Mouse (Mus musculus) hindbrain, embryonic 10.5 days (tissue): Measurements from ENCODE around the gene Optn. TPM values are rescaled to one million over a fixed set of nuclear protein-coding genes. Genes with fewer than 3 reads are reported as not detected.
A peak's percentile ranks its signal among the peaks of the same experiment; 100 is the strongest.

ENCODE experiments used
- DNase-seq: peaks from one replicate; pipeline ENCODE4 v3.0.0-alpha.2; 2017; ENCODE audit warnings: low spot score
- H3K27ac ChIP-seq: fragments of 300-500 bp; sonication (generic); 2 replicates; pipeline ENCODE4 v1.5.1; 2016; ENCODE audit warnings: mild to moderate bottlenecking, moderate library complexity
- H3K27me3 ChIP-seq: fragments of 300-500 bp; sonication (generic); 2 replicates; pipeline ENCODE4 v1.6.1; 2016; ENCODE audit warnings: mild to moderate bottlenecking; ENCODE audit not compliant: poor library complexity, insufficient read depth, severe bottlenecking
- H3K36me3 ChIP-seq: fragments of 300-500 bp; sonication (generic); 2 replicates; pipeline ENCODE4 v1.6.1; 2016; ENCODE audit warnings: mild to moderate bottlenecking, moderate library complexity
- H3K4me1 ChIP-seq: fragments of 300-500 bp; sonication (generic); replicated peaks from 2 replicates; pipeline ENCODE4 v1.6.1; 2016; ENCODE audit warnings: mild to moderate bottlenecking
- H3K4me3 ChIP-seq: fragments of 300-500 bp; sonication (generic); 2 replicates; pipeline ENCODE4 v1.5.1; 2016; ENCODE audit warnings: mild to moderate bottlenecking, moderate library complexity
- H3K9me3 ChIP-seq: fragments of 300-500 bp; sonication (generic); 2 replicates; pipeline ENCODE4 v1.6.1; 2016; ENCODE audit warnings: mild to moderate bottlenecking, moderate library complexity
- WGBS: fragments of 180-500 bp; shearing (Covaris S2); methylation state at CpG from one replicate; pipeline ENCODE4 v1.1.7; 2016; 5-methylcytosine and 5-hydroxymethylcytosine counted together
- polyA plus RNA-seq: library from polyadenylated mRNA; unstranded; fragments of >200 nt; fragmentation: Nextera tagmentation; extraction: Ambion mirVana; gene quantifications from 2 replicates; pipeline ENCODE4 v1.2.1, GENCODE M21; 2016

Gene Optn
- polyA plus RNA-seq, 1 experiment from 2014 or later = 5.2 TPM

DNA sequence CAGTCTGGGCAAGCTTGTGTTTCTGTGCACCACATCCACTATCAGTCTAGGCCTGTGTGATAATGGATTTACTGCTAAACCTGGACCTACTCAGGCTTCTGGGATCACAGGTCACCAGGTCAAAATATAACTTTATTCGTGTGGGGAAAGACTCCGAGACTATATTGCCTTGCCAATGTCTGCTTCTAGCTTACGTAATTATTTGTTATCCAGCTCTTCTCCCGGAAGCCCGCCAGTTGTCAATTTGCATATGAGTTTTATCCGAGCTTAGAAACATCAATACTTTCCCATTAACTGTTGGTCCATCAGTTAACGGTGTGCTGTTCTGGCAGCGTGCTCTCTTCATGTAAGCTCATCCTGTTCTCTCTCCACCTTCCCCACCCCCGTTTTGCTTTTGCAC lies 28.6 kb downstream of the Optn start:
- 87% methylated on average over 9 of the region's 9 CpGs for WGBS
- 0 out of 2 replicates have a peak overlapping the region, but pooled peaks have one; percentile 35 for H3K27ac ChIP-seq
- no peak overlapping the region for H3K4me3 ChIP-seq
- no peak for DNase-seq
- no peaks in the 10 kb centered on the region for H3K27me3 ChIP-seq
- H3K9me3 ChIP-seq = no peaks in the 10 kb centered on the region
- peaks cover 11% of the 10 kb centered on the region; the same call in 1 of the 2 replicates for H3K4me1 ChIP-seq
- no peaks in the 10 kb centered on the region for H3K36me3 ChIP-seq

DNA sequence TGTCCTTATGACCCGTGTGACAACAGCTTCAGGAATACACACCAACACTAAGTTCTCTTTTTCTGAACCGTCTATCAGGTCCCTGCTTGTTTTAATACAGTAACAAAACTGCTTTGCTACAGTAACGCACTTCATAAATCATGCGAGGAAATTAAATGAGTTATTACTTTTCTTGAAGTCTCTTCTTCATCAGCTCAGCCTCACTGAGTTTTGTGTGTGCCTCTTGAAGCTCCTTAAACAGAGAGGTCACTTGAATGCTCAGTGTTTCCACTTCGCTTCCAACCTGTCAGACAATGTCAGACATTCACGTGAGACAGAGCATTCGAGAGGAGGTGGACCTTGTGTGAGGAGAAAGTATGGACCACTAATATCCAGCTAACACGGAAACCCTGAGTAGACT lies 29.1 kb downstream of the Optn start:
- no peaks in the 10 kb centered on the region for H3K9me3 ChIP-seq
- 87% methylated on average over 8 of the region's 8 CpGs for WGBS
- DNase-seq = no peak

DNA sequence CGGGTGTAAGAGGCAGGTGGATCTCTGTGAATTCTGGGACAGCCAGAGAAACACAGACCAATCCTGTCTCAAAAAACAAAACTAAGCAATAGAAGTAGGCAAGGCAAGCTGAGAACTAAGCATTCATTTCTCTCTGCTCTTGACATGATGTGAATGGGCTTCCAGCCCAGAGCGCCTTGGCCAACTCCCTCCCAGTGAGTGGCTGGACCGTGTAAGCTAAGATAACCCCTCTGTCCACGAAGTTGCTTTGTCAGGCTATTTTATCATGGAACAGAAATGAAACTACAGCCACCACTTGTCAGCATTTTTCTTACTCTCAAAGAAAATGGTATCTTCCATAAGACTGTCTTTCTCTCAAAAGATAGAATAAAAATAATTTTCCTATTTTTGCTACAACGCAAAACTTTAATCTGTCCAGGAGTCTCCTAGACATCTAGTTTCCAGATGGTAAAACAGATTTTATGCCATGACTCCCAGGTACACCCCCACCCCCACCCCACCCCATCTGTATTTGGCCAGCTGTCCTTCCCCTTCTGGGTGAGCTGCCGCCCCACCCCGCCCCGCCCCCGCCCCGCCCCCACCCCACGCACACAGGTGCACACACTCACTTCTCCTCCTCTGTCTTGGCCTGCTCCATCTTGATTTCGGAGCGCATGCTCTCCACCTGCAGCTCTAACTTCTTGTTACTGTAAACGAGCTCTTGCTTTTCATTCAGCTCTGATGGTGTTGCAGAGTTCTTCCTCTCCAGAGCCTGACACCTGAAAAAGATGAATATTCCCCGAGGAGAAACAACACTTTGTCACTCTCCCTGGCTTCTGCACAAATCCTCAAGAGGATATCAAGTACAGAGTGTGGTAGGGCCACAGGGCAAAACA lies 30.1 kb downstream of the Optn start:
- no peaks in the 10 kb centered on the region for H3K36me3 ChIP-seq
- no peaks in the 10 kb centered on the region for H3K27me3 ChIP-seq
- H3K4me3 ChIP-seq = no peak overlapping the region
- H3K9me3 ChIP-seq = no peaks in the 10 kb centered on the region
- 76% methylated on average over 15 of the region's 15 CpGs for WGBS
- no peak for DNase-seq
- H3K27ac ChIP-seq = no peak overlapping the region
- peaks cover 11% of the 10 kb centered on the region; the same call in 1 of the 2 replicates for H3K4me1 ChIP-seq

More for the DNA sequence above, 29.1 kb downstream of the Optn start:
- H3K36me3 ChIP-seq = no peaks in the 10 kb centered on the region
- peaks cover 11% of the 10 kb centered on the region; the same call in 1 of the 2 replicates for H3K4me1 ChIP-seq
- H3K4me3 ChIP-seq = no peak overlapping the region
- no peak overlapping the region for H3K27ac ChIP-seq
- H3K27me3 ChIP-seq = no peaks in the 10 kb centered on the region

DNA sequence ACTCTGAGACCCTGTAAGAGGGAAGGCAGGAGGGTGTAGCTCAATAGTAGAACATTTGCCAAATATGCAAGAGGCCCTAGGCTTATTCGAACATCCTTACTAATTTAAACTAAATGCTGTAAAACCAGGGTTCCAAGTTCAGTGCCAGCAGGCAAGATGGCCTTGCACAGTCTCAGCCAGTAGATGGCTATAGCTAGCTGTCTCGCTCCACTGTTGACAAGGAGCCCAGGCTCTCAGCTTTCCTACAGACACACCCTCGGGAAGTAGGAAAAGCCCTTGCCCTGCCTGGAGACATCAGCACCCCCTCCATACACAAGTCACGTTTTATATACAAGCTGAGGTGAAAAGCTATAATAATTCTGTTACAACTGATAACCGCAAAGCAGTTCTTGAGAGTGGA lies 31.2 kb downstream of the Optn start:
- Histone ChIP-seq H3K27me3 (no peaks in the 10 kb centered on the region), H3K4me1 (peaks cover 4% of the 10 kb centered on the region; the same call in 1 of the 2 replicates), H3K4me3 (no peak overlapping the region), H3K36me3 (no peaks in the 10 kb centered on the region), H3K9me3 (no peaks in the 10 kb centered on the region), H3K27ac (no peak overlapping the region)
- DNase-seq = no peak
- WGBS = 78% methylated on average over 5 of the region's 5 CpGs

DNA sequence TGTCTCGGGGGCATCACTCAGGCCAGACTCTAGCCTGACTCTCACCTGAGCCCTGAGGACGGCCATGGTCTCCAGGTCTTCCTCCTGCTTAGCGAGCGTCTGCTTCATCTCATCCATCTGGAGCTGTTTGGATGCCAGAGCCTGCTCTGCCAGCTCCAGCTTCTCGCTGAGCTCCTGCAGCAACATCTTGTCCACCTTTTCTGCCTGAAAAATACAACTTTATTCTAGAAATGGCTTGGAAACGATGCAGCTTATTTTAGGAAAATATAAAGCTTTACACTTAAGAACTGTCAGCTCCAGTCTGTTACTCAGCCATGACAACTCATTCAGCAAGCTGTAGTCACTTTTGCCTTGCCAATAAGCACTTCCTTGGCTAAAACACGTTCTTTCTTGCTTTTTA lies 32.6 kb downstream of the Optn start:
- DNase-seq = no peak
- no peaks in the 10 kb centered on the region for H3K36me3 ChIP-seq
- no peak overlapping the region for H3K27ac ChIP-seq
- 84% methylated on average over 7 of the region's 7 CpGs for WGBS
- peaks cover 3% of the 10 kb centered on the region; the same call in 1 of the 2 replicates for H3K4me1 ChIP-seq
- no peak overlapping the region for H3K4me3 ChIP-seq
- no peaks in the 10 kb centered on the region for H3K27me3 ChIP-seq
- H3K9me3 ChIP-seq = no peaks in the 10 kb centered on the region

DNA sequence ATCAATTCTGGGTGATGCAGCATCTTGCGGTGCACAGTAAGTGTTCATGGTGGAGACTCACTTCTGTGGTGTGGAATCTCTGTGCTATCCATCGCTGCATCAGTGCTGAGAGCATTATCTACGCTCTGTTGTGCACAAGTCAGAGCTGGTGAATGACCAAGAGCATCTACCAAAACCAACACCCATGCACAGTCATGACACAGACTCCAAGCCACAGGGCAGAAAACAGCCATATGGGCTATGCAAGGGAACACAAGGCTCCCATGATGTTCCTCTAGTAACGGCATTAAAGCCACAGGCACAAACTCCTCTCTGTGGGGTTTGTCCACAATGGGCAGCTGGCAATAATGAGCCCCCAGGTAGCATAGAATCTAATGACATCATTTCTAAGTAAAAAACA lies 34.0 kb downstream of the Optn start:
- no peak for DNase-seq
- Histone ChIP-seq H3K27me3 (no peaks in the 10 kb centered on the region), H3K4me3 (no peak overlapping the region), H3K27ac (no peak overlapping the region), H3K9me3 (no peaks in the 10 kb centered on the region), H3K4me1 (peaks cover 3% of the 10 kb centered on the region; the same call in 1 of the 2 replicates), H3K36me3 (no peaks in the 10 kb centered on the region)
- 95% methylated on average over 4 of the region's 4 CpGs for WGBS

DNA sequence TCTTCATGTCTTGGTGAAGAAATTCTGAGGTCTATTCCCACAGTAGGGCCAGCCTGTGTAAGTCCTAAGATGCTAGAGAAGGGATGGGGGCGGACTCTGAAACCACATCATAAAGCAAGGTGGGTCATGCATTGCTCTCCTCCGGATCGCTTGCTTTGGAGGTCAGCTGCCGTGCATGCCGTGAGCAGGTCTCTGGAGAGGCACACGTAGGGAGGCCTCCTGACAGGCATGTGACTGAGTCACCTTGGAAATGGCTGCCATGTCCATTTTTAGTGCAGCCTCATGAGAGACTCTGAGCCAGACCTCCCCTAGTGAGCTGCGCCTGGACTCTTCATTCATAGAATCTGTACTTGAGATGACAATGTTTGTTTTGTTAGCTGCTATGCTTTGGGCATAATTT lies 35.8 kb downstream of the Optn start:
- 92% methylated on average over 7 of the region's 7 CpGs for WGBS

DNA sequence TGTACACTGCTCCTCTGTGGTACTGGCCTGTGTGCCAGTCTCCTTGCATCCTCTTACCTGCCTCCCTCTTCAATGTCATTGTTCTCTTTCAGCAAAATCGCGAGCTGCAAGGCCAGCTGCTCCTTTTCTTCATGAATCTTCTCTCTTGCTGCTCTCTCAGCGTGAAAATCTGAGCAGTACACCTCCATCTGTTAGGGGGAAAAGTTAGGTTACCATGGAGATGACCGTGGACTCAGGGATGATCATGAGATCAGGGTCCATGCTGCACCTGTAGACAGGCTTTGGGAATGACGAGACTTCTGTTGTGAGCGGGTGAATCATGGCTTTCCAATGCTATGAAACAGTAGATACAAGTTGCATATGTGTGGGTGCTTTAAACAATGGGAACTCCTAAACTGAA lies 36.8 kb downstream of the Optn start:
- Histone ChIP-seq H3K36me3 (no peaks in the 10 kb centered on the region), H3K4me1 (peaks cover 3% of the 10 kb centered on the region; the same call in 1 of the 2 replicates), H3K27ac (no peak overlapping the region), H3K4me3 (no peak overlapping the region), H3K9me3 (no peaks in the 10 kb centered on the region), H3K27me3 (no peaks in the 10 kb centered on the region)
- DNase-seq = no peak
- WGBS = 68% methylated on average over 6 of the region's 6 CpGs

More for the DNA sequence above, 35.8 kb downstream of the Optn start:
- Histone ChIP-seq H3K27me3 (no peaks in the 10 kb centered on the region), H3K36me3 (no peaks in the 10 kb centered on the region), H3K4me3 (no peak overlapping the region), H3K4me1 (peaks cover 3% of the 10 kb centered on the region; the same call in 1 of the 2 replicates), H3K27ac (no peak overlapping the region), H3K9me3 (no peaks in the 10 kb centered on the region)
- no peak for DNase-seq

DNA sequence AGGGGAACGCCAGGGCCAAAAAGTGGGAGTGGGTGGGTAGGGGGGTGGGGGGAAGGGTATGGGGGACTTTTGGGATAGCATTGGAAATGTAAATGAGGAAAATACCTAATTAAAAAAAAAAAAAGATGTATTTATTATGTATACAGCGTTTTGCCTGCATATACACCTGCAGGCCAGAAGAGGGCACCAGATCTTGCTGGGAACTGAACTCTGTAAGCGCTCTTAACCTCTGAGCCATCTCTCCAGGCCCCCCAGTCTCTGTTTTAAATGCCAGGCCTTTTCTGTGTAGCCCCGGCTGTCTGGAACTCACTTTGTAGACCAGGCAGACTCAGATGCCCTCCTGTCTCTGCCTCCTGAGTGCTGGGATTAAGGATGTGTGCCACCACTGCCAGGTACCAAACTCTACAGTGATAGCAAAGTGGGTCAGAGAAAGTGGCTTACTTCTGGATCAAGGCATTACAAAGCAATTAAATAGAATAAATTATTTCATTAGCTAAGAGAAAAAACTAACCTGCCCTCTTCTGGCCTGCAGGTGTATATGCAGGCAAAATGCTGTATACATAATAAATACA lies 38.6 kb downstream of the Optn start:
- H3K4me3 ChIP-seq = no peak overlapping the region
- H3K36me3 ChIP-seq = no peaks in the 10 kb centered on the region
- no peaks in the 10 kb centered on the region for H3K9me3 ChIP-seq
- no peak for DNase-seq
- no peaks in the 10 kb centered on the region for H3K27me3 ChIP-seq
- H3K27ac ChIP-seq = no peak overlapping the region
- 51% methylated on average over 4 of the region's 4 CpGs for whole genome bisulfite sequencing
- H3K4me1 ChIP-seq = peaks cover 3% of the 10 kb centered on the region; the same call in 1 of the 2 replicates

DNA sequence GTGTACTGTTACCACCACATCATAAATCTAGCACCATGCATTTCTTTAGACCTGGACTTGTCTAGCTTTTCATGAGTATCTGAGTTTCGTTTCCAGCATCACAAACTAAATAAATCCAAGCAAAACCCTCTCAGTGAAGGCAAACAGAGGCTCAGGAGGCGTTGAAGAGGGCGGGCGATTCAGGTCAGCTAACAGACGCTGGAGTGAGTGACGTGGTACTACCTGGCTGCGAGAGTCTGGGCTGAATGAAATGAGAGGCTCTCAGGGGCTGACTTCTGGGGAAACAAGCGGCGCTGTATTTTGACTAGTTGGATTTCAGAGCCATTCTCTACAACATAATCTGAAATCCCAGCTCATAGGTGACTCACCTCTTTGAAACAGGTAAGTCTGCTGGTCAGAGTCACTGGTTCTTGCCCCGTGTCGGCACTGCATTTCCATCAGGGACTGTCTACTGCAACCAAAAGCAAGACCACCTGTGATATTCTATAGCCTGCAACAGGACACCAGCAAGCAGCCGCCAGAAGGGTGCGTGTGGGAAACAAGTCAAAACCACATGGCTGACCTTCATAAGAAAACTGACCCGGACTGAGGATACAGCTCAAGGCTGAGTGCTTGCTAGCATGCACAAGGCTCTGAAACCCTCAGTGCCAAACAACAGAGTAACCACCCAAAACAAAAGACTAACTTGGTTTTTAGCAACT lies 40.0 kb downstream of the Optn start:
- H3K36me3 ChIP-seq = no peaks in the 10 kb centered on the region
- H3K27me3 ChIP-seq = no peaks in the 10 kb centered on the region
- H3K4me1 ChIP-seq = peaks cover 3% of the 10 kb centered on the region; the same call in 1 of the 2 replicates
- no peaks in the 10 kb centered on the region for H3K9me3 ChIP-seq
- DNase-seq = no peak
- 80% methylated on average over 14 of the region's 14 CpGs for WGBS
- H3K4me3 ChIP-seq = no peak overlapping the region
- H3K27ac ChIP-seq = no peak overlapping the region

DNA sequence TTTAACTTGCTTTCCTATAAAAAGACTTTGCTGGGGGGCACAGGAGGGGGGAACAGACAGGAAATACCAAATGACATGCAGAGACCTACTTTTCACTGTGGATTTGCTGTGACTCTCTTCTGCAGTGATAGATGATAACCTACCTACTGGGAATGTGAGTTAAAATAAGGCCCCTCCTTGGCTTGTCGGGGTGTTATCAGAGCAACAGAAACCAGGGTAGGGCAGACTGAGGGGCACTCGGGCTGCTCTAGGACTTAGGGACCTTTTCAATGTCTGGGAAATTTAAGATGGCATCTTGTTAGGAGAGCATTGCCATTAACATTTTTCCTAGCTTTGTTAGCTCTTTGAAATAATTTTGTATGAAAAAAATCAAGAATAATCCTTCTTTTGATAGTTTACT lies 40.6 kb downstream of the Optn start:
- peaks cover 3% of the 10 kb centered on the region; the same call in 1 of the 2 replicates for H3K4me1 ChIP-seq
- H3K9me3 ChIP-seq = no peaks in the 10 kb centered on the region
- DNase-seq = no peak
- no peaks in the 10 kb centered on the region for H3K27me3 ChIP-seq
- no peak overlapping the region for H3K27ac ChIP-seq
- no peaks in the 10 kb centered on the region for H3K36me3 ChIP-seq
- H3K4me3 ChIP-seq = no peak overlapping the region
- WGBS = 86% methylated on average over 2 of the region's 2 CpGs

DNA sequence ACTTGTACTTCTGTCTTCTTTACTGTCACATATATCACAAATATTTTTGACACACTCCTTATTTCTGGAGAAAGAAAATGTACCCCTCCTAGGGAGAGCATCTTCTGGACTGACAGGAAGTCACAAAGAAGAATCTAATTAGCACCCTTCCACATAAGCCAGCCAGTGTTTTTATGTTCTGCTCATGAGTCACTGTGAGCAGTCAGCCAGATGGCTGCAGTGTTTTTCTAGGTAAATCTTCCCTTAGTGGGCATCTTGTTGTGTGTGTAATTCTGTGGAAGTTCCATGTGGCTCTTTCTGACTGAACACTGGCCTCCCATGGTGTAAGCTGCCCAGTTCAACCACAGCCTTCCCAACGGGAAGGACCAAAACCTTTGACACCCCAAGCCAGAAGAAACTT lies 44.1 kb downstream of the Optn start:
- H3K9me3 ChIP-seq = no peaks in the 10 kb centered on the region
- no peak overlapping the region for H3K27ac ChIP-seq
- no peaks in the 10 kb centered on the region for H3K27me3 ChIP-seq
- H3K36me3 ChIP-seq = no peaks in the 10 kb centered on the region
- 71% methylated on average over 1 of the region's 1 CpGs for WGBS
- H3K4me3 ChIP-seq = no peak overlapping the region
- no peaks in the 10 kb centered on the region for H3K4me1 ChIP-seq
- no peak for DNase-seq

DNA sequence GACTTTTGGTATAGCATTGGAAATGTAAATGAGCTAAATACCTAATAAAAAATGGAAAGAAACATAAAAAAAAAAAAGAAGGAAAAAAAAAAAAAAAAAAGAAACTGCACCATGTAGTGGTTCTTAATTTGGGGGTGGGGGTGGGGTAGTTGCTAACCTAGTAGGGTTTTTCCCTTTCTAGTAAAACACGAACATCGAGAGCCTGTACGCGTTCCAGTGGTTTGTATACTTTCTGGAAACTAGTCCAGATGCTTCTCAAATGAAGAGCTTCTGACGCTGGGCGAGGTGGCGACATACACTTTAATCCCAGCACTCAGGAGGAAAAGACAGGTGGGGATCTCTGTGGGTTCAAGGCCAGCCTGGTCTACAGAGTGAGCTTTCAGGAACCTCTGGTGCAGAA lies 46.9 kb downstream of the Optn start:
- no peaks in the 10 kb centered on the region for H3K27me3 ChIP-seq
- H3K4me1 ChIP-seq = peaks cover 1% of the 10 kb centered on the region
- no peak overlapping the region for H3K27ac ChIP-seq
- H3K4me3 ChIP-seq = no peak overlapping the region
- 91% methylated on average over 7 of the region's 7 CpGs for WGBS
- H3K36me3 ChIP-seq = no peaks in the 10 kb centered on the region
- no peaks in the 10 kb centered on the region for H3K9me3 ChIP-seq
- no peak for DNase-seq
